Mouse (Mus musculus): ENCODE data around the gene Dapp1. TPM values are rescaled to one million over a fixed set of nuclear protein-coding genes. Genes with fewer than 3 reads are reported as not detected.

The Dapp1 gene
- total and polyA plus RNA-seq, 3 experiments, result 4.0 to 6.9 (median 5.0) TPM

DNA sequence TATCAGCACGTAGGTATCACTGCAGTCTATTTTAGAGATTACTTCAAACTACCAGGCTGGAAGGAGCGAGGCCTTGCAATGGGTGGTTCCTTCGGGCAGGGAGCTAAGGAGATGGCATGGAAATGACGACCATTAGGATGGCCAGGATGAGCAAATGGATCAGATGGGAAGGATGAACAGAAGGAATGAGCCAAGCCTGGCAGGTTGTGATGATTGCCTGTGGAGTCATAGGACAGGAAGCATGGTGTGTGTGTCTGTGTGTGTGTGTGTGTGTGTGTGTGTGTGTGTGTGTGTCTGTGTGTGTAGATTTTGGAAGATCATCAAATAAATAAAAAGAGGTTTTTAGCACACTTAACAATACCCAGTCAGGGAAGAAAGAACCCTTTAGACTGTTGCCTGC, 41.3 kb upstream of the Dapp1 start:
- Histone ChIP-seq H3K79me2 (replicated peaks; ENCODE audit: control insufficient read depth, insufficient read depth, low read length) (no peaks in the 10 kb centered on the region), H3K27me3 (ENCODE audit: control insufficient read depth, insufficient read depth, low read length) (no peaks in the 10 kb centered on the region), H3K36me3 (ENCODE audit: control insufficient read depth, insufficient read depth, low read length) (peaks cover 2% of the 10 kb centered on the region), H3K4me1 (ENCODE audit: control insufficient read depth, insufficient read depth, low read length) (peaks cover 1% of the 10 kb centered on the region; the same call in 1 of the 2 replicates), H3K9ac (ENCODE audit: low read depth, low read length) (no peak overlapping the region), H3K27ac (no peak overlapping the region), H3K4me3 (no peak overlapping the region)
- WGBS, result 87% methylated on average over 4 of the region's 4 CpGs
- intact Hi-C loops (cut with DNase I), result no loop called here
- DNase-seq, result no peak
- TF ChIP-seq POLR2A (IDR thresholded peaks at IDR 0.05; ENCODE audit: insufficient read depth, low read depth, low read length) (no peak), CTCF (IDR thresholded peaks at IDR 0.05) (no peak), EP300 (IDR thresholded peaks at IDR 0.05; ENCODE audit: insufficient read depth, low read depth, low read length) (no peak)

DNA sequence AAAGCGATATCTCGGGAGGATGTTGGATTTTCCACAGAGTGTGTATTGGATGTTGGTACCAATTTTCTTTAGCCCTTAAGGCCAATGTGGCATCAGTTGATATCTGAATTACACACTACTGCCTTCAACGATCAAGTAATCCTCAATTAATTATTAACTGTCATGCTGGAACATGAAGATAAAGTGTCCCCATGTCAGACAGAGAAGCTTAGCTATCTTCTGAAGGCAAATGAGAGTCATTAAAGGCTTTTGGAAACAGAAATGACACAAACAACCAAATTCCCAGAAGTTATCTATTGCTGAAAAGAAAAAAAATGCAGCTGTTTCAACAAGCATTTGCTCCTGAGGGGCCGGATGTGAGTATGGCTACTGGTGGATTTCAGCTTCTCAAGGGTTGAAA, 40.7 kb upstream of the Dapp1 start:
- peaks cover under 1% of the 10 kb centered on the region; the same call in 1 of the 2 replicates for H3K36me3 ChIP-seq (ENCODE audit: control insufficient read depth, insufficient read depth, low read length)
- TF ChIP-seq POLR2A (IDR thresholded peaks at IDR 0.05; ENCODE audit: insufficient read depth, low read depth, low read length) (no peak), EP300 (IDR thresholded peaks at IDR 0.05; ENCODE audit: insufficient read depth, low read depth, low read length) (no peak), CTCF (IDR thresholded peaks at IDR 0.05) (no peak)
- no peaks in the 10 kb centered on the region for H3K27me3 ChIP-seq (ENCODE audit: control insufficient read depth, insufficient read depth, low read length)
- intact Hi-C loops (cut with DNase I), result no loop called here
- 77% methylated on average over 4 of the region's 4 CpGs for WGBS
- H3K27ac ChIP-seq, result no peak overlapping the region
- no peaks in the 10 kb centered on the region for H3K79me2 ChIP-seq (replicated peaks; ENCODE audit: control insufficient read depth, insufficient read depth, low read length)
- H3K4me1 ChIP-seq (ENCODE audit: control insufficient read depth, insufficient read depth, low read length), result peaks cover 1% of the 10 kb centered on the region; the same call in 1 of the 2 replicates
- no peak overlapping the region for H3K4me3 ChIP-seq
- no peak for DNase-seq
- H3K9ac ChIP-seq (ENCODE audit: low read depth, low read length), result no peak overlapping the region

DNA sequence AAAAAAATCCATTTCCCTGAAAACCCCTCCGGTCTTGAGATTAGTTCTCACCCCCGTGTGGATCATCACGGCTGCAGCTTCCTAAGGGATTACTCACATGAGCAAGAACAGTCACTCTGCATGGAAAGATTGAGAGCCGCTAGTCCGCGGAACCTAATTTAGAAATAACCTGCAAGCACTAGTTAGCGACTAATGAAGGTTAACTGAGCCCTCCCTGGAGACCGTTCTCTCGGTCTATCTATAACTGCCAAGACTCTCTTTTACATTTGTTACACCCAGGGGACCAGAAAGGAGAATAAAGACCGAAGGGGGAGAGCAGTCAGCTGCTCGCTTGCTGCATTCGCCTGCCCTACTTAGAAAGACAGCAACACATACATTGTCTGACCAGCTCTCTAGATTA, 35.5 kb upstream of the Dapp1 start:
- no peaks in the 10 kb centered on the region for H3K79me2 ChIP-seq (replicated peaks; ENCODE audit: control insufficient read depth, insufficient read depth, low read length)
- 67% methylated on average over 12 of the region's 12 CpGs for WGBS
- H3K9ac ChIP-seq (ENCODE audit: low read depth, low read length), result no peak overlapping the region
- no peak for DNase-seq
- no peak for TF ChIP-seq CTCF (IDR thresholded peaks at IDR 0.05)
- no peak for TF ChIP-seq POLR2A (IDR thresholded peaks at IDR 0.05; ENCODE audit: insufficient read depth, low read depth, low read length)
- no peak for TF ChIP-seq EP300 (IDR thresholded peaks at IDR 0.05; ENCODE audit: insufficient read depth, low read depth, low read length)
- no peak overlapping the region for H3K4me3 ChIP-seq
- no peaks in the 10 kb centered on the region for H3K27me3 ChIP-seq (ENCODE audit: control insufficient read depth, insufficient read depth, low read length)
- no peaks in the 10 kb centered on the region for H3K36me3 ChIP-seq (ENCODE audit: control insufficient read depth, insufficient read depth, low read length)
- intact Hi-C loops (cut with DNase I), result no loop called here
- H3K4me1 ChIP-seq (ENCODE audit: control insufficient read depth, insufficient read depth, low read length), result no peaks in the 10 kb centered on the region
- no peak overlapping the region for H3K27ac ChIP-seq

DNA sequence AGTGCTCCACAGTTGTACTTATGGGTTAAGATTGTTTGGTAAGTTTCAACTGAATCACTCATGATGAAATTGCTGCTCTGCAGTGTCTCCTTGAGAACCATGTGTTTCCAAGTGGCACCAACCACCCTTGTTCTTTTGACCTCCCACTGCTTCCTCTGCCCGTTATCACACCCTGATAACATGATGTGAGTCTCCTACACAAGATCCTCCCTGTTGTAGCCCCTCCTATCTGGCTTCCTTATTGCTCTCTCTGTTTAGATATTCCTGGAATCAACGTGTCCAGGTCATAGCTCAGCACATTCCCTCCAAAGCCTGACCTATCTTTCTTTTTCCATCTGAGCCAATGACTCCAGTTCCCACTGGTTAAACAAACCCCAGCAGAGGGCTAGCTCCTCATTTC, 33.4 kb upstream of the Dapp1 start:
- intact Hi-C loops (cut with DNase I), result no loop called here
- WGBS, result 32% methylated on average over 2 of the region's 2 CpGs
- no peak overlapping the region for H3K27ac ChIP-seq
- H3K36me3 ChIP-seq (ENCODE audit: control insufficient read depth, insufficient read depth, low read length), result no peaks in the 10 kb centered on the region
- no peaks in the 10 kb centered on the region for H3K4me1 ChIP-seq (ENCODE audit: control insufficient read depth, insufficient read depth, low read length)
- no peak for DNase-seq
- H3K9ac ChIP-seq (ENCODE audit: low read depth, low read length), result no peak overlapping the region
- H3K27me3 ChIP-seq (ENCODE audit: control insufficient read depth, insufficient read depth, low read length), result no peaks in the 10 kb centered on the region
- no peaks in the 10 kb centered on the region for H3K79me2 ChIP-seq (replicated peaks; ENCODE audit: control insufficient read depth, insufficient read depth, low read length)
- no peak overlapping the region for H3K4me3 ChIP-seq
- no peak for TF ChIP-seq EP300 (IDR thresholded peaks at IDR 0.05; ENCODE audit: insufficient read depth, low read depth, low read length)
- TF ChIP-seq POLR2A (IDR thresholded peaks at IDR 0.05; ENCODE audit: insufficient read depth, low read depth, low read length), result no peak
- no peak for TF ChIP-seq CTCF (IDR thresholded peaks at IDR 0.05)

DNA sequence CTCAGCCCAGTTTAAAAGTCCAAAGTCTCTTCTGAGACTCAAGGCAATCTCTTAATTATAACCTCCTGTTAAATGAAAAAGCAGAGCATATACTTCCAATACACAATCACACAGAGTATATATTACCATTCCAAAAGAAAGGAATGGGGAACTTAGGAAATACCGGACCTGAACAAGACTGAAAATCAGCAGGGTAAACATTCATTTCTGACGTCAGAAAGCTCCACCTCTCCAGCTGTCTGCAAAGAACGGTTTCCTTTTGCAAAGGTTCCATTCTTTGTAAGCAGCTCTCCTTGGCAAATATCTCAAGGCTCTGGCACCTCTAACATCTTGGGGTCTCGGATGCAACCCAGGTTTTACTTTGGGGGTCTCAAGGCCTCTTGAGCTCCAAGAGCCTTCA, 31.0 kb upstream of the Dapp1 start:
- H3K4me3 ChIP-seq, result no peak overlapping the region

DNA sequence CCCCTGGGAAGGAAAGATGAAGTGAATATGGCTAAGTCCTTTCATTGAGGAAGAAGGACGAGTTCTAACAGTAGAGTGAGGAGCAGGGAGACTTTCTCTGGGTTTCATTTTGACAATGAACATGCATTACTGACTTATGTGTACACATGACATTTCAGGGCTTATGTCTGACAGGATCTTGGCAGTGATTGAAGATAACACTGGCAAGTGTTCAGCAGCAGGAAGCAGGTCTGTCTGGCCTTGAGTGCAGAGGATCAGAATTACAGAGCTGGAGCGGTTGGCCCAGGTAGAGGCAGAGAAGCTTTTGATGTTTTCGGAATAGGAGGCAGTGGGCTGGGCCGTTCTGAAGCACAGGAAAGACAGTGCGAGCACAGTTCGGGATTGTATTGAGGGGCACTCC, 26.8 kb upstream of the Dapp1 start:
- TF ChIP-seq POLR2A (IDR thresholded peaks at IDR 0.05; ENCODE audit: insufficient read depth, low read depth, low read length) (no peak), CTCF (IDR thresholded peaks at IDR 0.05) (no peak), EP300 (IDR thresholded peaks at IDR 0.05; ENCODE audit: insufficient read depth, low read depth, low read length) (no peak)
- no peaks in the 10 kb centered on the region; the same call in 1 of the 2 replicates for H3K79me2 ChIP-seq (replicated peaks; ENCODE audit: control insufficient read depth, insufficient read depth, low read length)
- no peak overlapping the region; the same call in 1 of the 2 replicates for H3K9ac ChIP-seq (ENCODE audit: low read depth, low read length)
- H3K4me3 ChIP-seq, result no peak overlapping the region
- WGBS, result 49% methylated on average over 6 of the region's 6 CpGs
- no peaks in the 10 kb centered on the region for H3K36me3 ChIP-seq (ENCODE audit: control insufficient read depth, insufficient read depth, low read length)
- H3K27me3 ChIP-seq (ENCODE audit: control insufficient read depth, insufficient read depth, low read length), result no peaks in the 10 kb centered on the region
- no peaks in the 10 kb centered on the region; the same call in 1 of the 2 replicates for H3K4me1 ChIP-seq (ENCODE audit: control insufficient read depth, insufficient read depth, low read length)
- DNase-seq, result no peak
- intact Hi-C loops (cut with DNase I), result no loop called here
- no peak overlapping the region for H3K27ac ChIP-seq

More for the DNA sequence above, 31.0 kb upstream of the Dapp1 start:
- intact Hi-C loops (cut with DNase I), result no loop called here
- 41% methylated on average over 4 of the region's 4 CpGs for WGBS
- no peaks in the 10 kb centered on the region for H3K79me2 ChIP-seq (replicated peaks; ENCODE audit: control insufficient read depth, insufficient read depth, low read length)
- H3K27ac ChIP-seq, result no peak overlapping the region
- no peaks in the 10 kb centered on the region; the same call in 1 of the 2 replicates for H3K4me1 ChIP-seq (ENCODE audit: control insufficient read depth, insufficient read depth, low read length)
- H3K27me3 ChIP-seq (ENCODE audit: control insufficient read depth, insufficient read depth, low read length), result no peaks in the 10 kb centered on the region
- TF ChIP-seq CTCF (IDR thresholded peaks at IDR 0.05) (no peak), POLR2A (IDR thresholded peaks at IDR 0.05; ENCODE audit: insufficient read depth, low read depth, low read length) (no peak)
- H3K36me3 ChIP-seq (ENCODE audit: control insufficient read depth, insufficient read depth, low read length), result no peaks in the 10 kb centered on the region
- DNase-seq, result no peak
- H3K9ac ChIP-seq (ENCODE audit: low read depth, low read length), result no peak overlapping the region
